Mouse (Mus musculus) small intestine, adult 2 months (tissue): ENCODE results near the gene 9430097D07Rik.

ENCODE experiments used
- CTCF ChIP-seq: fragments of 200-500 bp; IDR thresholded peaks from 2 replicates; pipeline ENCODE4 v1.5.1; 2012; ENCODE audit warnings: low read depth, mild to moderate bottlenecking, control low read depth, inconsistent platforms, low read length, moderate library complexity, mixed read lengths; ENCODE audit not compliant: insufficient replicate concordance, insufficient read length; ENCODE audit errors: extremely low read depth
- POLR2A ChIP-seq: fragments of 200-500 bp; IDR thresholded peaks from 2 replicates; pipeline ENCODE4 v1.6.1; 2012; ENCODE audit warnings: low read depth, mild to moderate bottlenecking, control low read depth, inconsistent platforms, low read length, moderate library complexity

GRCm38 (mm10) chr2:32606161-32607142, 31.0 kb upstream of the 9430097D07Rik start:
- TF ChIP-seq CTCF = peak; percentile 52; the same call in 1 of the 2 replicates
- no peak for TF ChIP-seq POLR2A
